Mouse (Mus musculus) inflammation-experienced regulatory T-cells, adult 6 months (primary cell): ENCODE measurements around the gene Rufy1. TPM values are rescaled to one million over a fixed set of nuclear protein-coding genes. Genes with fewer than 3 reads are reported as not detected.
"Not testable (repeated sequence)": the region's sequence is repeated elsewhere in the genome, so short reads cannot be mapped to it uniquely, and the experiment has no call there.

Source experiments
- ATAC-seq: one replicate; pipeline ENCODE4 v1.8.0; 2017
- polyA plus RNA-seq, 3 experiments: library from polyadenylated mRNA; unstranded; fragments of 100-300 nt; shearing (Covaris generic); gene quantifications; one replicate each; pipeline ENCODE4 v1.2.1; 2017

Rufy1 gene
- 10 to 100 TPM in 2 of 3 experiments, 1 to 10 TPM in 1; 7.8 to 13.4 (median 12.2) TPM for polyA plus RNA-seq

DNA sequence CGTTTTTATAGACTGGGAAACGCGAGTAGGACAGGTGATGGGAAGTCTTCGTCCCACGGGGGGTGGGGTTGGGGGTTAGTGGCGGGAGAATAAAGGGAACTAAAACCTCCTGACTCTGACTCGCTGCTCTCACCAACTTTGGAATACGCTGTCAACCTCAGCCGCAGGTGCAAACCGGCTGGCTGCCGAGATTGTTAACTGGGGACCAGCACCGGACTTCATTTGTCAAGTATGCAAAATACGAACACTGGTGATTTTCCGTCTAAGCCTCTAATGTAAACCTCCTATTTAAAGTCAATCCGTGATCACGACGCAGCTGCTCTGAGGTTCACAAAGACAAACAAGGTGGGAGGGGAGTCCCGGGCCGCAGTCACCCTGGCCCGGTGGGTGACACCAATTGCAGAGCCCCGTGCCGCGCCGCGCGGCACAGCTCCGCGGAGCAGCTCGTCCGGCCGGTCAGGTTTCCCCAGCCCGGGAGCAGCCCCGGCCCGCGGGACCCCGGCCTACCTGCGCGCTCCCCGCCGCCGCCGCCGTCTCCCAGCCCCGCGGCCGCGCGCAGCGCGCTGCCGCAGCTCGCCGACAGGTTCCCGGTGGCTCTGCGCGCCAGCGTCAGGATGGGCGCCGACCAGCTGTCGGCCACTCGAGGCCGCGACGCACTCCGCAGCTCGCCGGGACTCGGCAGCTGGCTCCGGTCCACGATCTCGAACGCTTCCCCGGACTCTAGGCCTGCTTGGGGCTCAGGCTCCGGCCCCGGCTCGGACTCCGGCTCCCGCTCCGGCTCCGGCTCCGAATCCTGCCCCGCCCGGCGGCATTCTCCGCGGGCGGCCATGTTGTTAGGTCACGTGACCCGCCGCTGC, at the start of gene Rufy1:
Gene Rufy1 (minus strand): TSS at position 849 of the 857 bp plus-strand sequence.
- ATAC-seq = peak; percentile 78

GRCm38 (mm10) chr11:50478072-50478471, 47.1 kb upstream of the Rufy1 start:
- no peak for ATAC-seq

- ATAC-seq = no peak
These were observed 46.7 kb upstream of the Rufy1 start for GRCm38 (mm10) chr11:50477486-50478070.

- no peak for ATAC-seq
These were observed 46.0 kb upstream of the Rufy1 start for GRCm38 (mm10) chr11:50476971-50477370.

- ATAC-seq = no peak
These were observed 43.0 kb upstream of the Rufy1 start for GRCm38 (mm10) chr11:50473933-50474332.

- no peak for ATAC-seq
These were observed 41.4 kb upstream of the Rufy1 start for GRCm38 (mm10) chr11:50472161-50472939.

GRCm38 (mm10) chr11:50461481-50461880, 30.6 kb upstream of the Rufy1 start:
- no peak for ATAC-seq

- no peak for ATAC-seq
These were observed 28.3 kb upstream of the Rufy1 start for GRCm38 (mm10) chr11:50459250-50459649.

DNA sequence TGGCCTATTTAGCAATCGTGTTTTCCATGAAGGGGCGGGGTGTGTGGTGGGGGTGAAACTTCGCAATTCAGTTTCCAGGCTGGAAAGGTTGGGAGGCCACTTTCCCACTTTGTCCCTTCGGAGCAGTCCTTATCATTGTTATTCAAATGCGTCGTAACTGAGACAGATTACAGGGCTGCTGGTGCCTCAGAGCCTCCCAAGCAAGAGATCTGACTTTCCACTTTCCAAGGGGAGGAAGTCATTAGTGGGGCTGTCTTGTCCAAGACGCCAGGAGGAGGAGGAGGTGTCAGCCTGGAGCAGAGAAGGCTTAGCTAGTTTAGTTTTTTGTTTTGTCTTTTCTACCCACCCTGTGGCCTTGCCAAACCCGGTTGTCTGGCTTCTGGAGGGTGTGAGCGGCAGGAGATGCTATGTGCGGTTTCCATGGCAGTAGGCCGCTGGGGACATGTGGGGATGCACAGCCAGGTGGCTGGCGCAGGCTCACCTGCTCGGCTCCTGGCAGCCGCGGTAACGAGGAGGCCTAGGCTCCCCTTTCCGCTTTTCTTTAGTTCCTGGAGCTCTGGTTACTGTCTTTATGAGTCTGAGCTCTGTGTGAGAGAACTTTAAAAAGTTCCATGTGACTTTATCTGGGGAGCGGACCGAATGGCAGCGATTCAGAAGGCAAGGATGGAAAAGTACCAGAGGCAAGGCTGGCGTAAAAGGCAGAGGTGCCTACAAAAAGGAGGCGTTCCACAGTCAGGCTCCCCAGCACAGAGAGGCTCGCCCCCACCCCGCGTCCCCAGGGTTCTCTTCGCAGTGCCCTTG, 26.4 kb upstream of the Rufy1 start:
- no peak for ATAC-seq

DNA sequence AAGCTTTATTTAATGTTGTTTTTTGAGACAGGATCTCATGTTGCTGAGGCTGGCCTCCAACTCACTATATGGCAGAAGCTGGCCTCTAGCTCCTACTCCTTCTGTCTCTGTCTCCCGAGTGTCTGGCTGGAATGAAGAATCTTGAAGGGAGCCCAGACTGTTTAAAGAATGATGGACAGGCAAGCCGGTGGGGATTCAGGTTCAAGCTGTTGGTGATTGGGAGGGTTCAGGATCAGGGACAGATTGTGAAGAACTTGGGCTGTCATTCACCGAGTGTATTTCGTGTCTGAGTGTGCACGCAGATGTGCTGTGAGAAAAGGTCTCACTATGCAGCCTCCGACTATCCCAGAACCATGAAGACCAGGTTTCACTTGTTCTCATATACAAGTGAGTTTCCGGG, 25.5 kb upstream of the Rufy1 start:
- no peak for ATAC-seq

DNA sequence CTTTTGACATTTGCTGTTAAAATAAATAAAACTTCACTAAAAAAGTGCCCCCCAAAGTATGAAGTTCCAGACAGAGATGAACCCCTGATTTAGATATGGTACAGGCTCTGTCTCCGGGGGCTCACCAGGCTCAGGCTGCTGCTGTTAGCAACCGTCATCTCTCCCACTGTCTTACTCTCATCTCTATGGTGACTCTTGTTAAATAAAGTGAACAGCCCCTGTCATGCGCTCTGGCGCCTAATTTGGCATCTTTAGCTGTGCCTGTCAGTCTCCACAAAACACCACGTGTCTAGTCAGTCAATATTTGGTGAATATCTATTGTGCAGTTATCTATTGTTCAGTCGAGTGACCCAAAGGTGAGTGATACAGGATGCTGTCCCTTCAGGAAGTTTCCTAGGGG, 24.0 kb upstream of the Rufy1 start:
- no peak for ATAC-seq

DNA sequence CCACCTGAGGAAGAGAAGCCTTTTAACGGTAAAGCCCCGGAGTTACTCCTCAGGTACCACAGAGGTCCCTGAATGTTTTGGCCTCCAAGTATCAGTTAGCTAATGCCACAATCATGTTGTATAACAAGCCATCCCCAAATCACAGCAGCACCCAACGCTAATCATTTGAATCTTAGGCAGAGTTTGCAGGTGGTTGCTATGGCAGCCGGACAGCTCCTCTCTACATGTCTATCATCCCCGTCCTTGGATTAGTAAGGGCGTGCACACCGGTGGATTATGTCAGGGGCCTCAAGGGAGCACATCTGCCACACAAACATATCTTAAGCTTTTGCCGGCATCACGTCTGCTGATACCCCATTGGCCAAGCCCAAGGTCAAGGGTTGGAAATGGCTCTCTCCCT, 19.3 kb upstream of the Rufy1 start:
- no peak for ATAC-seq

DNA sequence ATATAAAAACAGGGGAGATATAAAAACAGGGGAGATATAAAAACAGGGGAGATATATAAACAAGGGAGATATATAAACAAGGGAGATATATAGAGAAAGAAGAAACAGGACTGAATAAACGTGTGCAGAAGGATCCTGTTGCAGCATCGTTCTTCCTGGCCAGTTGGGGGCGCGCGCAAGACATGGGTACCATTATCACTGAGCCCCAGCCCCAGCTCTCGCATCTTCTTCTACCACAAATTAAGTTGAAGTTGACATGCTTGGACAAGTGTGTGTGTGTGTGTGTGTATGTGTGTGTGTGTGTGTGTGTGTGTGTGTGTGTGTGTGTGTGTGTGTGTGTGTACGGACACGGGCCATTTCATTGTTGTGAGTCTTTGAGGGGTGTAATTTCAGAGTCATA, 17.2 kb upstream of the Rufy1 start:
- not testable (repeated sequence) for ATAC-seq

DNA sequence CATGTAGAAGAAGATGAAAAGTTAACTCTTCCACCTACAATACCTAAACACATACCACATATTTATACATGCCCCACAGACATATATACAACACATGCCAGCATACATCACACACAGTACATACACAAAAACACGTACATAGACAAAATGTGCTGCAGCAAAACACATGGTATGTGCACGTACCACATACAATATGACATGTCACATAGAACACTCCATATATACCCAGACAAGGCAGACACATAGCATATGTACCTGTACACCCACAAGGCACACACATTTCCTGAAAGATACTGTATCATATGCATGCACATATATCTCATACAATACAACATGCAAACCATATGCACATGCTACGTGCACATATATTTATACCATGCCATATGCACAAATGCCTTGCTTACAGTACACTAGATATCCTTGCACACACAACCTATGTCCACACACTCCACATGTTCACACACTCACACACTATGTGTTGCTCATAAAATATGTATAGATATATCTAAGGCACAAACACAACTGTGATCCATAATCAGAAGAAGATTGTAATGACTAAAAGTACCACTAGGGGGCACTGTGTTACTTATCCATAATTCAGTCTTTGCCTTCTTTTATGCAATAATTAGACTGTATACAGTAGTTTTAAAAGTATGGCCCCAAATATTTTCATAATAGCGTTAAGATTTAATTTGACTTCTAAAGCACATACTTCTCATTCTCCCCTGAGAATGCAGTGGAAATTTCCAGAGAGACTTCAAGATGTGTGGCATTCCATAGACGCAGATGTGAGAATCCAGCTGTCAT, 12.5 kb upstream of the Rufy1 start:
- ATAC-seq = no peak

DNA sequence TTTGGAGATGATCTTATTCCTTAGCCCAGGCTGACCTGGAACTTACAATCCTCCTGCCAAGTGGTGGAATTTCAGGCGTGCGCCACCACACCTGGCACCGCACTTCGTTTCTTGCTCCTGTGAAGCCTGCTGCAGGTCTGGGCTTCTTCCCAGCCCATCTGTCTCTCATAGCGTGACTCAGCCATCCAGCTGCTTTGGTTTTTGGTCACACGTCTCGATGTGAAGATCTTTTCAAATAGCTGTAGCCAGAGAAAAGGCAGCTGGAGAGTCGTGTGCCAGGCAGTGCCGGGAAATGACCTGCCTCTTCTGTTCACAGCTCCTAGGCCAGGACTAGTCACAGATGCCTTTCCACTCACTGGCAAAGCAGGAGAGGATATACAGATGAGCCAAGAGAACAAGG, 10.7 kb upstream of the Rufy1 start:
- ATAC-seq = no peak

GRCm38 (mm10) chr11:50440691-50441090, 9.8 kb upstream of the Rufy1 start:
- no peak for ATAC-seq

- peak; percentile 17 for ATAC-seq
These were observed 8.9 kb upstream of the Rufy1 start for GRCm38 (mm10) chr11:50439857-50440256.

DNA sequence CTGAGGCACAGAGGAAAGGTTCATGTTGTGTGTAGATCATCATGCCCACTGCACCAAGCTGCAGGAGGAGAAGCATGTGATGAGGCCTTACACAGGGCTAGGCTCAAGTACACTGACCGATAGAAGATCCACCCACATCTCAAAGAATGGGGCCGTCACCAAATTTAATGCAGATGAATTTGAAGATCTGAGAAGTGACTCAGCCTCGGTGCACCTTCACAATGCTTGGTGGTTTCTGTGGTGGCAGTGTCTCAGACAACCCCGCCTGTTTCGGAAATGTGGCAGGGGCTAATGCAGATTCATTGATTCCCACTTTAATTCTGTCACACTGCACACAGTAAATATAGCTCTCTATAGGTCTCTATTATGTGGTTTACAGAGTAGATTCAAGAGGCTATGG, 2.0 kb upstream of the Rufy1 start:
- ATAC-seq = no peak

DNA sequence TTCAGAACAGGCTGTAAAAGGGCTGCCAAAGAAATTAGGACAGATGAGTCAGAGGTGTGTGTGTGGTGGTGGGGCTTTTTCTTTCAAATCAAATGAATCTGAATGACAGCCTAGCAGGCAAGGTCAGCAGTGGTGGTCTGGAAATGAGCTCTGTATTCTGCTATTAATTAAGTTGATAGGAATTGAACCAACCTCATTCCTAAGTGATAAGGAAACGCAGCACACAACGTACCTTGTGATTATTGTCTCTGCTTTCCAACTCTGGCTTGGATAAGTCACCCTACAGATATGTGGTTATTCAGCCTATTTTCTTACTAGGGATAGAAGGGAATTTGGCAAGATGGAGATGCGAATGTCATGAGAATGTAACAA, 1.1 kb upstream of the Rufy1 start:
- ATAC-seq = no peak

DNA sequence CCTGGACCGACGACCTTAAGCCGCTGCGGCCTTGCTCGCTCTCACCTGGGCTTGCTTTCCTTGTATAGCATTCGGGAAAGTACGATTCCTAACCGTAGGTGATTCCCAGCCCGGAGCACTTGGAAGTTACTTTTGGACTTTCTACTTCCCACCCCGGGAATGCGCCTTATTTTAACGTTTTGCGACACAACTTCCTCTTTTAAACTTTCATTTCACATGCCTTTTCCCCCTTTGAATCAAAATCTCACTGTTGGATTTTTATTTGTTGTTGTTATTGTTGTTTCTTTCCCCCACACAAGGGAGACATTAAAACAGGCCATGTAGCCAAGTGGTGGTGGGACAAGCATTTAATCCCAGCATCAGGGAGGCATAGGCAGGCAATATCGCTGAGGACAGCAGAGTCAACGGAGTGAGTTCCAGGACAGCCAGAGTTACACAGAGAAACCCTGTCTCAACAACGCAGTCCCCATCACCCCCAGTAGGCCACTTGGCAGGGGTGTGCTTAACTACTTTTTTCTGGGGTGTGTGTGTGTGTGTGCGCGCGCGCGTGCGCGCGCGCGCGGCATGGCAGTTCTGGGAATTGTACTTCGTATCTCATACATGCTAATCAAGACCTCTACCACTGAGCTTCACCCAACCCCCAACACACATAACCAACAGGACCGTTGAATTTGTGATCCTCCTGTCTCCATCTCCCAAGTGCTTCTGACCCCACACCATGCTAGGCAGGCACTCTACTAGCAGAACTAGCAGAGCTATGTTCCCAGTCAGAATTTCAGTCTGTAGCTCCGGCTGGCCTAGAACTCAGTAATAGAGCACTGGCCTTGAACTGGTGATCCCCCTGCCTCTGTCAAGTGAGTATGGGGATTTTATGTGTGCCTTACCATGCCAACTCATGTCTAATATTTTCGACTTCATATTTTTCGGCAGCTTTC, 476 bp upstream of the Rufy1 start:
- peak; percentile 19 for ATAC-seq

DNA sequence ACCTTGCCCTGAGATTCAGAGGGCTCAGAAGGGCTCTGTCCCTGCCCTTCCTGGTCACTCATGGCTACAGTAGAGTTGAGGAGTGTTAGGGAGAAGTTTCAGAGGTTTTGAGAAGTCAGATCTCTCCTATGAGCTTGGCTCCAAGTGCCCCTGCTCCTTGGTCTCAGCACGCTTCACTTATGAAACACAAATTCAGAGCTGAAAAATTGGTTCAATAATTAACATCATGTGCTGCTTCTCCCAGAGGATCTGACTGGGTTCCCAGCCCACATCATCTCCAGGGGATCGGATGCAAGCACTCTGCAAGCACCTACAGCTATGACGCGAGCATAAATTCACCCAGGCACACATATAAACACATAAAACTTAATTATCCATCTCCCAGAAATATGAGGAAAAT, 4.9 kb downstream of the Rufy1 start:
- ATAC-seq = no peak
